Mouse (Mus musculus): ENCODE measurements at regions not wholly inside any gene's neighbourhood (a gene's known extent, or its start where the extent isn't known, plus 50 kb on each side); places are given as distances from the start of the nearest gene placed in this dataset.

- no peak for TF ChIP-seq CTCF (IDR thresholded peaks at IDR 0.05)
- no peak for TF ChIP-seq POLR2A (IDR thresholded peaks at IDR 0.05; ENCODE audit: insufficient read depth, low read depth, low read length)
- TF ChIP-seq EP300 (IDR thresholded peaks at IDR 0.05; ENCODE audit: insufficient read depth, low read depth, low read length) = no peak
Measured at GRCm38 (mm10) chr12:26130811-26131210, 284.2 kb downstream of the Rnf144a start.
